Mouse (Mus musculus): ENCODE results near the gene Ltk. TPM values are rescaled to one million over a fixed set of nuclear protein-coding genes. Genes with fewer than 3 reads are reported as not detected.

The Ltk gene
- polyA plus RNA-seq, 1 experiment from 2014 or later: 3.3 TPM

DNA sequence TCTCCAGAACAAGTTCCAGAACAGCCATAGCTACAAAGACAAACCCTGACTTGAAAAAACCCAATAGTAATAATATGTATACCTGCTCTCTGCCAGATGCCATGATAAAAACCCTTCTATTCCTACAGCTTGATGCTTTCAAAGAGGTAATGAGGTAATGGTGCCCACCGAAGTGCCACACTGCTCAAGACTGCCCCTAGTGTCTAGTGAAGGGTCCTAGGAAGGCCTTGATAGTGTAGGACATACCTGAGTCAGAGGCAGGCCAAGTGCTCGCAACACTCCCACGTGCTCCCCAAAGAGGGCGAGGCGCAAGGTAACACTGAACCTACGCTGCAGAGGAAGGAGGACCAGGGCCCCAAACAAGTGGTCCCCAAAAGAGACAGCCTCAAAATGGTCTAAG is 7.0 kb upstream of the Ltk start:
- ATAC-seq (ENCODE audit: insufficient number of reproducible peaks, insufficient read depth, low FRiP score, low read depth): no peak
- no peak overlapping the region for H3K4me2 ChIP-seq (replicated peaks; ENCODE audit: low read depth, low read length)
- no peak overlapping the region for H3K9ac ChIP-seq (replicated peaks; ENCODE audit: low read depth, low read length)
- no peak overlapping the region for H3K4me3 ChIP-seq (ENCODE audit: low read depth, low read length)
- no peaks in the 10 kb centered on the region for H3K9me3 ChIP-seq (ENCODE audit: control insufficient read depth, low read depth, low read length)
- H3K4me1 ChIP-seq (ENCODE audit: control insufficient read depth, insufficient read depth, low read length): no peaks in the 10 kb centered on the region
- peaks cover 47% of the 10 kb centered on the region for H3K36me3 ChIP-seq (ENCODE audit: control insufficient read depth, insufficient read depth, low read length)
- 95% methylated on average over 6 of the region's 6 CpGs for WGBS
- no peaks in the 10 kb centered on the region for H3K27me3 ChIP-seq (ENCODE audit: control insufficient read depth, insufficient read depth, low read length)
- H3K27ac ChIP-seq (ENCODE audit: low read length): no peak overlapping the region

DNA sequence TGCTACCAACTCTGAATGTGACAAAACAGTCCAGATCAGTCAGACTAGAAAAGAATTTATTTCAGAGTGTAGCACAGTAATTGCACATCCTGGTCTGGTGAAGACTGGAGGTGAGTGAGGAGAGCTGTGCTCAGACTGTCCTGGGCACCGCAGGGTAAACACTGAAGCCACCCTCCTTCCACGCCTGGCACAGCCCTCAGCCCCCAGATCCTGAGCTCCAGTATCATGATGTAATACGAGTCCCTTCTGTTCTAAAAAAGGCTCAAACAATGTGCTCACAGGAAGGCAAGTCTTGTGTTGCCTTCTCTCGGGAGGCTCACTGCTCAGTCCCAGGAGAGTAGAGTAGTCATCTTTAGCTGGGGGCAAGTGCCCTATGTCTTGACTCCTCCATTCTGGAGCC is 3.7 kb upstream of the Ltk start:
- Histone ChIP-seq H3K4me1 (ENCODE audit: control insufficient read depth, insufficient read depth, low read length) (no peaks in the 10 kb centered on the region; the same call in 1 of the 2 replicates), H3K27ac (ENCODE audit: low read length) (no peak overlapping the region), H3K27me3 (ENCODE audit: control insufficient read depth, insufficient read depth, low read length) (peaks cover under 1% of the 10 kb centered on the region; the same call in 1 of the 2 replicates), H3K9me3 (ENCODE audit: control insufficient read depth, low read depth, low read length) (no peaks in the 10 kb centered on the region), H3K9ac (replicated peaks; ENCODE audit: low read depth, low read length) (no peak overlapping the region), H3K4me3 (ENCODE audit: low read depth, low read length) (no peak overlapping the region), H3K4me2 (replicated peaks; ENCODE audit: low read depth, low read length) (no peak overlapping the region), H3K36me3 (ENCODE audit: control insufficient read depth, insufficient read depth, low read length) (peaks cover 29% of the 10 kb centered on the region; the same call in 1 of the 2 replicates)
- ATAC-seq (ENCODE audit: insufficient number of reproducible peaks, insufficient read depth, low FRiP score, low read depth): no peak
- 65% methylated on average over 4 of the region's 4 CpGs for WGBS

DNA sequence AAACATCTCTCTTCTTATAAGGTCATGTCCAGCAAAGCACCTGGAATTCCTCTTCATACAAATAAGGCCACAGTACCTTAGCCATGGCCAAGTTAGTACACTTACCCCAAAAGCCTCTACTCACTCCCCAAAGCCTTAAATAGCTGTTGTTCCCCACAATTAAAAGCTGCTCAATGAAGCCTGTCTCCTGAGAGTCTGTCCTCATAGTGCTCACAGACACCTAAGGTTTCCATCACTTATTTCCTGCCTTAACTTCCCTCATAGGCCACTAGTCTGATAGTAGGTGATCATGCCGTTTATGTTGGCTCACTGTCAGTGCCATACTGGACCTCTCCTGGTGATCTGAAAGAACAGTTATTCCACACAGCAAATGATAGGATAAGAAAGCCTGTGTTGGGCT is 2.0 kb upstream of the Ltk start:
- H3K27ac ChIP-seq (ENCODE audit: low read length): no peak overlapping the region
- peaks cover 3% of the 10 kb centered on the region; the same call in 1 of the 2 replicates for H3K4me1 ChIP-seq (ENCODE audit: control insufficient read depth, insufficient read depth, low read length)
- H3K9ac ChIP-seq (replicated peaks; ENCODE audit: low read depth, low read length): no peak overlapping the region
- peaks cover 12% of the 10 kb centered on the region for H3K27me3 ChIP-seq (ENCODE audit: control insufficient read depth, insufficient read depth, low read length)
- no peak for ATAC-seq (ENCODE audit: insufficient number of reproducible peaks, insufficient read depth, low FRiP score, low read depth)
- no peak overlapping the region for H3K4me3 ChIP-seq (ENCODE audit: low read depth, low read length)
- H3K36me3 ChIP-seq (ENCODE audit: control insufficient read depth, insufficient read depth, low read length): peaks cover 19% of the 10 kb centered on the region; the same call in 1 of the 2 replicates
- H3K9me3 ChIP-seq (ENCODE audit: control insufficient read depth, low read depth, low read length): no peaks in the 10 kb centered on the region
- WGBS: 58% methylated on average over 1 of the region's 1 CpGs
- H3K4me2 ChIP-seq (replicated peaks; ENCODE audit: low read depth, low read length): no peak overlapping the region

DNA sequence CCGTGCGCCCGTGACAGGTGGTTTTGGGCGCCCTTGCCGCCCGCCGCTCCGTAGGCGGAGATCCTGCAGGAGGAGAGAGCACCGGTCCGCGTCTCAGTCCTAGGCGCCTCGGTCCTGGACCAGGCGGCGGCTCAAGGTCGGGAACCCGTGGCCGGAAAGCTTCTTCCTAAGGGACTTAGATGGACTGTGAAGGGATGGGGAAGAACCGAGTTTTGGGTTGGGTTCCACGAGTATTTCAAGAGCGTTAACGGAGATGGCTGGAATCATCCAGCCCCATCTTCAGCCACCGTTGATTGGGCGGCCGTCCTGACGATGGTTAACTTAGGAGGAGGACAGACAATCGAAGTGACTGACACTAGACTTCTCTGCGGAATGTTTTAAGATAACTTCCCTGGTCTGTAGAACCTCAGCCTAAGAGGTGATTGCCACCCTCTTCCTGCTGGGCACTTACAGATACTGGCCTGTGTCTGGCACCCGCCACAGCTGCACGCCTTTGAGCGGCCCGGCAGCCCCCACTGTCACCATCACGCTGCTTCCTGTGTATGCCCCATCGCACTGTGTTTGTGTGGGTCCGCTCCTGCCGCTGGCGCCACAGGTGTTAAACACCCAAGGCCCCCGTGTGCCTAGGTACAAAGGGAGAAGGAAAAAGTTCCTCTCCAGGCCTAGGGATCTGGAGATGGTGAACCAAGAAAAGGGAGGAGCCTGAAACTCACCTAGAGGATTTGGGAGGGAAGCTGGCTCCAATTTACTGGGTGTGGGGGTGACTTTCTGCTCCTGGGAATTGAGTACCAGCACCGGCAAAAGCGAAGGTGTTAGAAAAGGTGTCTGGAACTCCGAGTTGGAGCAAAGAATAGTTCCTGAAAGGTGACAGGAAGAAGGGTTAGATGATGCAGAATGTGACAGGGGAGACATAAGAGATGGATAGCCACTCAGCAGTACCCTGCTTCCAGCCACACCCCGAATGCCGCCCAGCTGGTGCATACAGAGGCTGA is 1.1 kb downstream of the Ltk start:
- H3K9ac ChIP-seq (replicated peaks; ENCODE audit: low read depth, low read length): 0 out of 2 replicates have a peak overlapping the region, but pooled peaks have one; percentile 42
- H3K27ac ChIP-seq (ENCODE audit: low read length): no peak overlapping the region
- ATAC-seq (ENCODE audit: insufficient number of reproducible peaks, insufficient read depth, low FRiP score, low read depth): no peak
- H3K4me1 ChIP-seq (ENCODE audit: control insufficient read depth, insufficient read depth, low read length): peaks cover 3% of the 10 kb centered on the region; the same call in 1 of the 2 replicates
- H3K4me2 ChIP-seq (replicated peaks; ENCODE audit: low read depth, low read length): peak overlapping the region; percentile 99
- H3K27me3 ChIP-seq (ENCODE audit: control insufficient read depth, insufficient read depth, low read length): peaks cover 19% of the 10 kb centered on the region
- 5% methylated on average over 44 of the region's 44 CpGs for WGBS
- peaks cover 4% of the 10 kb centered on the region; the same call in 1 of the 2 replicates for H3K36me3 ChIP-seq (ENCODE audit: control insufficient read depth, insufficient read depth, low read length)
- no peaks in the 10 kb centered on the region for H3K9me3 ChIP-seq (ENCODE audit: control insufficient read depth, low read depth, low read length)
- H3K4me3 ChIP-seq (ENCODE audit: low read depth, low read length): peak overlapping the region; percentile 57

DNA sequence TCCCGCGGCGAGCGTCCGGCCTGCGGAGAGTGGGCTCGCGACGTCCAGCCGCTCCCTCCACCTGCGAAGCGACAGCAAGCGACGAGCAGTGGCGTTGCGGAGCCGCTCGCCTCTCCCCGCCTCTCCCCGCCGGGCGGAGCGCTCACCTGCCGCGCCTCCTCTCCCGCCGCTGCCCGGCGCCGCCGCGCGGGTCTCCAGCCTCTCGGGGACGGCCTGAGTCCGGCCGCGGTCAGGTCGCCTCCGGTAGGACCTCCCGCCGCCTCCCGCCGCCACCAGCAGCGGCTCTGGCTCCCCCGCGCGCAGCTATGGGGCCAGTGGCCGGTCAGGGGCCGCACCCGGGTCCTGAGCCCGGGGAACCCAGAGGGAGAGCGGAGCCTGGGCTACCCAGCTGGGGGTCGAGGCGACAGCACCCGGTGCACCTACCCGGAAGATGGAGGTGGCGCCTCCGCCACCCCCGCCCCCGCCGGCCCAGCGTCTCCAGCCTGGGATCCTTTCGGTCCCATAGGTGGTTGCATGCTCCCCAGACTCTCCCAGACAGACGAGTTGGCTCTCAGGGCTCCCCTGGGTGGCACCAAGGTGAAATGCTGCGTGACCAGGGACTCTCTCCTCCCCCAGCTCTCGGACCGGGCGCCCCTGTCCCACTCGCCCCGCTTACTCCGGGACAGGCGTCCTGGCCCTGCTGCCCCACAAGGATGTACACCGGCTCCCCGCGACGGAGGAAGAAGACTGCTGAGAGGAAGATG is 2.0 kb downstream of the Ltk start:
- peak; percentile 51 for ATAC-seq (ENCODE audit: insufficient number of reproducible peaks, insufficient read depth, low FRiP score, low read depth)
- Histone ChIP-seq H3K4me3 (ENCODE audit: low read depth, low read length) (peak overlapping the region; percentile 57), H3K9ac (replicated peaks; ENCODE audit: low read depth, low read length) (peak overlapping the region; percentile 42), H3K36me3 (ENCODE audit: control insufficient read depth, insufficient read depth, low read length) (no peaks in the 10 kb centered on the region), H3K27me3 (ENCODE audit: control insufficient read depth, insufficient read depth, low read length) (peaks cover 19% of the 10 kb centered on the region), H3K4me1 (ENCODE audit: control insufficient read depth, insufficient read depth, low read length) (peaks cover 3% of the 10 kb centered on the region; the same call in 1 of the 2 replicates), H3K9me3 (ENCODE audit: control insufficient read depth, low read depth, low read length) (no peaks in the 10 kb centered on the region), H3K27ac (ENCODE audit: low read length) (no peak overlapping the region), H3K4me2 (replicated peaks; ENCODE audit: low read depth, low read length) (peak overlapping the region; percentile 99)
- under 1% methylated on average over 66 of the region's 77 CpGs for WGBS

DNA sequence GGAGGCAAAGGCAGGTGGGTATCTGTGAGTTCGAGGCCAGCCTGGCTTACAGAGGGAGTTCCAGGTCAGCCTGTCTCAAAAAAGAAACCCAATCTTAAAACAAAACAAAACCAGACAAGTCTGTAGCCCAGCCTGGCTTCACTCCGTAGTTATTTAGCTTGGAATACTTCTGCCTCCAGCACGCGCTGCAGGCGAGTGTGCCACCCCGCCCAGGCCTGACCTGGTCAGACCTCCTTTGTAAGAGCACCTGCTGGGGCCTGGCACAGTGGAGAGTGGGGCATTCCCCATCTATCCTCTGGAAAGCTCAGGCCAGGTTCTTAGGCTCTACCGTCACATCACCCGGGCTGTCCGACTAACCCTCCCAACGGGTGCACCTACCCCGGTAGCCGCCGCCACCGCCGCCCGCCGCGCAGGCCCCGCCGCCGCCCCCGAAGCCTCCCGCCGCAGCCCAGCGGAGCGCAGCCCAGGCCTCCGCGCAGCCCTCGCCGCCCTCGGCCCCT is 2.6 kb downstream of the Ltk start:
- peaks cover 19% of the 10 kb centered on the region for H3K27me3 ChIP-seq (ENCODE audit: control insufficient read depth, insufficient read depth, low read length)
- H3K4me3 ChIP-seq (ENCODE audit: low read depth, low read length): peak overlapping the region; percentile 57
- H3K36me3 ChIP-seq (ENCODE audit: control insufficient read depth, insufficient read depth, low read length): no peaks in the 10 kb centered on the region
- peak overlapping the region; percentile 99 for H3K4me2 ChIP-seq (replicated peaks; ENCODE audit: low read depth, low read length)
- ATAC-seq (ENCODE audit: insufficient number of reproducible peaks, insufficient read depth, low FRiP score, low read depth): peak; percentile 54; the same call in 1 of the 2 replicates
- no peaks in the 10 kb centered on the region for H3K9me3 ChIP-seq (ENCODE audit: control insufficient read depth, low read depth, low read length)
- WGBS: 2% methylated on average over 26 of the region's 31 CpGs
- peak overlapping the region; percentile 42 for H3K9ac ChIP-seq (replicated peaks; ENCODE audit: low read depth, low read length)
- peaks cover 3% of the 10 kb centered on the region; the same call in 1 of the 2 replicates for H3K4me1 ChIP-seq (ENCODE audit: control insufficient read depth, insufficient read depth, low read length)
- no peak overlapping the region for H3K27ac ChIP-seq (ENCODE audit: low read length)

DNA sequence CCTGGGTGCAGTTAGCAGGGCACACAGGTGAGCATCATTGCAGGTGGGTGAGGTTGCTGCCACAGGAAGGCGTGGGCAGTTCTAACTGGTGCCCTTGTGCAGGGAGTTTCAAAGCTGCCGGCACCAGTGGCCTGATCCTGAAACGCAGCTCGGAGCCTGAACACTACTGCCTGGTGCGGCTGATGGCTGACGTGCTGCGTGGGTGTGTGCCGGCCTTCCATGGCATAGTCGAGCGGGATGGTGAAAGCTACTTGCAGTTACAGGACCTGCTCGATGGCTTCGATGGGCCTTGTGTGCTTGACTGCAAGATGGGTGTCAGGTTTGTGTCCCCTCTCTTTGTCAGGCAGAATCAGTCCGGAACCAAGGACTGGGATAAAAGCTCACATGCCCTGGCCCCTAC is 11.0 kb downstream of the Ltk start:
- H3K4me3 ChIP-seq (ENCODE audit: low read depth, low read length): no peak overlapping the region
- no peaks in the 10 kb centered on the region for H3K9me3 ChIP-seq (ENCODE audit: control insufficient read depth, low read depth, low read length)
- 71% methylated on average over 13 of the region's 13 CpGs for WGBS
- H3K9ac ChIP-seq (replicated peaks; ENCODE audit: low read depth, low read length): no peak overlapping the region
- peaks cover 4% of the 10 kb centered on the region; the same call in 1 of the 2 replicates for H3K4me1 ChIP-seq (ENCODE audit: control insufficient read depth, insufficient read depth, low read length)
- no peak for ATAC-seq (ENCODE audit: insufficient number of reproducible peaks, insufficient read depth, low FRiP score, low read depth)
- no peaks in the 10 kb centered on the region for H3K27me3 ChIP-seq (ENCODE audit: control insufficient read depth, insufficient read depth, low read length)
- no peaks in the 10 kb centered on the region for H3K36me3 ChIP-seq (ENCODE audit: control insufficient read depth, insufficient read depth, low read length)
- H3K4me2 ChIP-seq (replicated peaks; ENCODE audit: low read depth, low read length): no peak overlapping the region
- H3K27ac ChIP-seq (ENCODE audit: low read length): no peak overlapping the region

DNA sequence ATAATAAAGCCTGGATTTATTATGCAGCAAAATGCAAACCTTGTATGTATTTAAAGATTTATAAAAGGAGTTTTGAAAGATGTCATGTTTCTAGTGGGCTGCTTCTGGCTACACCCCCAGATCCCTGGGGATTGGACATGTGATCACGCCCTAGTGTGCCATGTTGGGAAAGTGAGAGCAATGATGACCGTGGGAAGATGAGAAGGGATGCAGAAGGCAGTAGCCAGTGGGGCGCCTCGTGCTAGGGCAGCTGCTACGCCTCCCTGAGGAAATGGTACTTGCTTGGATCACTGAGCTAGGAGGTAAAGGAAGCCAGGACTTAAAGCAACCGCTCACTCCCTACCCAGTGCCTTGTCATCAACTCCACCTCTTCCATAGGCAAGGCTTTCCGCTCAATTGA is 12.7 kb downstream of the Ltk start:
- Histone ChIP-seq H3K9me3 (ENCODE audit: control insufficient read depth, low read depth, low read length) (no peaks in the 10 kb centered on the region), H3K27ac (ENCODE audit: low read length) (no peak overlapping the region), H3K4me3 (ENCODE audit: low read depth, low read length) (no peak overlapping the region), H3K4me1 (ENCODE audit: control insufficient read depth, insufficient read depth, low read length) (peaks cover 14% of the 10 kb centered on the region; the same call in 1 of the 2 replicates), H3K27me3 (ENCODE audit: control insufficient read depth, insufficient read depth, low read length) (peaks cover 9% of the 10 kb centered on the region), H3K9ac (replicated peaks; ENCODE audit: low read depth, low read length) (no peak overlapping the region), H3K36me3 (ENCODE audit: control insufficient read depth, insufficient read depth, low read length) (no peaks in the 10 kb centered on the region), H3K4me2 (replicated peaks; ENCODE audit: low read depth, low read length) (no peak overlapping the region)
- ATAC-seq (ENCODE audit: insufficient number of reproducible peaks, insufficient read depth, low FRiP score, low read depth): no peak
- 68% methylated on average over 7 of the region's 7 CpGs for WGBS

All from stomach, embryonic 14.5 days (tissue).